Mouse (Mus musculus): ENCODE measurements at regions not wholly inside any gene's neighbourhood (a gene's known extent, or its start where the extent isn't known, plus 50 kb on each side); places are given as distances from the start of the nearest gene placed in this dataset.
A peak's percentile ranks its signal among the peaks of the same experiment; 100 is the strongest.

DNA sequence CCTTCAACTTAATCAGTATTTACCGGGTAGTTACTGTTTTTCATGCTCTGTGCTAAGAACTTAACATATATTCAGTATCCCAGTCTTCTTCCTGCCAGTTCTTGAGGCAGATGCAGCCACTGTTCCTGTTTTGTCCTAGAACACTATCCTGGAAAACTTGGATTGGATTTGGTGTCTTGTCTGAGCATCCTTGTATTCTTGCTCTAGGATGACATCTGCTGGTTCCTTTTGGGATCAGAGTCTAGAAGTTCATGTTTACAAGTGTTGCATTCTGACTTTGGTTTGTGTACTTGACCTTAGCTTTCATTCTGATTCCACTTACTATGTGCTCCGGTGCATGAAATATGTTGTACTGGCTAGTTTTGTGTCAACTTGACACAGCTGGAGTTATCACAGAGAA, 55.4 kb downstream of the Cldn34b3 start:
- DNase-seq (ENCODE audit: low spot score) = peak; percentile 3
